Mouse (Mus musculus) liver, adult 2 months (tissue): ENCODE measurements around the gene Syt16.

Experiments used
- CTCF ChIP-seq: fragments of 200-500 bp; IDR thresholded peaks from 2 replicates; pipeline ENCODE4 v1.5.1; 2011; ENCODE audit warnings: low read depth, low read length, control low read depth
- POLR2A ChIP-seq: fragments of 200-500 bp; IDR thresholded peaks from 2 replicates; pipeline ENCODE4 v1.6.1; 2011; ENCODE audit warnings: low read length, control low read depth; ENCODE audit not compliant: insufficient read depth; ENCODE audit errors: extremely low read depth

DNA sequence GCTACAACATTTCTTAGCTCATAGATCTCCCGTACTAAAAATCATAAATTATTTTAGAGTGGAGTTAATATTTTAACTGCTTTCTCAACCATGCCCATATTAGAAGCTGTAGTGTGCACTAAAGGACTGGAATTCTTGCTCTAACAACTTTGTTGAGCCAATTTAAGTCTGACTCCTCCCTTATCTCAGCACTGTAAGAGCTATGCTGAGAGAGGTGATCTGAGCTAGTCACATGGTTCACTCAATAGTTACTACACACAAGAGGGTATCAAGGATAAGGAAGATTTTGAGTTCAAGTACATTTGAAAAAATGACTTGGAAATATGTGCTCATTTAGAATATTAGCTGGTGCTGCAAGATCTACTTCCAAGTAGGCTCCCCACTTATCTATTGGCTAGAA, 71.5 kb downstream of the Syt16 start:
- no peak for TF ChIP-seq CTCF
- no peak for TF ChIP-seq POLR2A
